Mouse (Mus musculus): Measurements from ENCODE around the gene Bicdl1. TPM values are rescaled to one million over a fixed set of nuclear protein-coding genes. Genes with fewer than 3 reads are reported as not detected.

Gene Bicdl1
- total RNA-seq, 4 experiments from 2014 or later = 11.1 to 18.1 (median 14.6) TPM

DNA sequence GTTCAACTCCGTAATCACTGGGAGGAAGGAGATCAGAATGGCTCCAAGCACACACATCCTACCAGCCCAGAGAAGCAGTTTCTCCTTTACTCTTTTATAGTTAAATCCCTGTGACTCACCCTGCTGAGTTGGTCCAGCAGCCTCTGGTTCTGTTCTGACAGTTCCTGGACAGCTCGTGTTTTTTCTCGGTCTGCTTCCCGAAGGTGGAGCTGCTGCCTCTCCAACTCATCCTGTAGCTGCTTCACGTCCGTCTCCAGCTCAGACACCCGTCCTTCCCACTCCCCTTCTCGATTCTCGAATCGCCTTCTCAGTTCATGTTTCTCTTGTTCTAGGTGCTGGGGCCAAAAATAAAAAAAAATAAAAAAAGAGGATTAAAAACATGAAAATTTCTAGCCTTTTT is 7.0 kb downstream of the Bicdl1 start:
- no peak for DNase-seq

DNA sequence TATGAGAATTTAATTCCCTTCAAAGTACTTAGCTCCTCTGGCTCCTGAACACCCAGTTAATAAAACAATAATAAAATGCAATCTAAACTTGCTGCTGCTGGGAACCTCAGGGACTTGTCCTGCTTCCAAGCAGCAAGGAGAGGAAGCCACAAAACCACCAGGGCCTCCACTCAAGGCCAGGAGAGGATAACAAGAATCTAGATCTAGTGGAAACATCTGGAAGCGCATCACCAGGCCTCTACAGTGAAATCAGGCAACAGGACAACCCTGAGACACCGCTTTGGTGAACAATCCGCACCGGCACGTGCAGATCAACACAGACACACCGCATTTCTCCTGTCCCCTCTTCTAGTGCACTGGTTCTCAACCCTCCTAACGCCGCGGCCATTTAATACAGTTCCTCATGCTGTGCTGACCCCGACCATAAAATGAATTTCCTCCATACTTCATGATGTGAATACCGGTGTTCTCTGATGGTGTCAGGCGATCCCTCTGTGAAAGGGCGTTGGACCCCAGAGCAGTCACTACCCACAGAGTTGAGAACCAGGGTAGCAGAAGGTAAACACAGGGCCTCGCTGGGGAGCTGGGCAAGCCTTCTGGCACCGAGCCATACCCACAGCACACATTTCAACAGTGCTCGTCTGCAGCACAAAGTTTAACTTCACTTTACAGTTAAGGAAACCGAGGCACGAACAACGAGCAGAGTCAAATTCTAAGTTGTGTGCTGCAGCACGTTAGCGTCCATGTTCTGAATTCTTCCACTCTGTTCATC is 9.0 kb downstream of the Bicdl1 start:
- DNase-seq = no peak

DNA sequence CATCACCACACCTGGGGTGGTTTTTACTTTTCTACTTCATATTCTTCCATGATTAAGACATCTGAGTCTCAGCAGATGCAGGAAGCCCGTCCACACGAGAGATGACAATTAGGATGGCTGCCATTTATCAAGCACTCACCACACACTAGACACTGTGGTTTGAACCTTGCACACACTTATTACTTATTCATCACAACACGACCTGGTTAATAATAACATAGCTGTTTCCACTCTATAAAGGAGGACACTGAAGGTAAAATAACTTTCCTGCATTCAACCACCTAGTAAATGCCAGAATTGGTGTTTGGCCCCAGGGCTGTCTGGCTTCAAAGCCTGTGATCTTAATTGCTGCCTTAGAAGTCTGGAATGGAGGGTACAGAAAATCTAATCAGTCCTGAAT is 10.7 kb downstream of the Bicdl1 start:
- DNase-seq = no peak

DNA sequence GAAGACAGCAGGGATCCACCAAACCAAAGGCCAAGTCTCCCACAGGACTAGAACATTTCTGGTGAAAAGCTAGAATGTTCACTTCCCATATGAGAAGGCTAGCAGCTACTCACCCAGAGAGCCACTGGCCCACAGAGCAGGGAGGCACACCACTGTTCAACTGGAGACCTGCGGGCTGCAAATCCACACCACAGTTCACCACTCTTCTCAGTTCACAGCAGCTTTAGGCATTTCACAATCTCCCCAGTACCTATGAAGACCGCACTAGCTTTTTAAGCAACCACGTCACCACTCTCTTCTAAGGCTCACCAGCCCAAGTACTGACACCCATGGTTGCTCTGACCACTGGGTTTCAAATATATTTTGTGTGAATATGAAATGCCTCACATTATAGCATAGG is 13.7 kb downstream of the Bicdl1 start:
- DNase-seq = no peak

DNA sequence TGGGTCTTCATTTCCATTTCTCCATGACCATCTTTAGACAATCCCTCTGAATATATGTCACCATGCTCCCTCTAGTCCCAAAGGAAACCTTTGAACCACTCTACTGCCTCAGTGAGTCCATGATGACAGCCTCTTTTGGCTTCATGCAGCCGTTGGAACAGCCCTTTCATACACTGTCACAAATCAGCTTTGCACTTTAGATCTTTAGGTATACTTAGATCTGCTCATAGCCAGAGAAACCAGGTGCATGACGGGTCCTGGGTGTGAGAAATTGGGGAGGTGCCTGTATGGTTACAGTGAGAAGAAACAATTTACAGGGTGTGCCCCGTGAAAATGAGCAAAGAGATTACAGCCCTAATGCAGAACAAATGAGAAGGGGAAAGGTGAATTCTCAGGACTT is 14.3 kb downstream of the Bicdl1 start:
- DNase-seq = no peak

DNA sequence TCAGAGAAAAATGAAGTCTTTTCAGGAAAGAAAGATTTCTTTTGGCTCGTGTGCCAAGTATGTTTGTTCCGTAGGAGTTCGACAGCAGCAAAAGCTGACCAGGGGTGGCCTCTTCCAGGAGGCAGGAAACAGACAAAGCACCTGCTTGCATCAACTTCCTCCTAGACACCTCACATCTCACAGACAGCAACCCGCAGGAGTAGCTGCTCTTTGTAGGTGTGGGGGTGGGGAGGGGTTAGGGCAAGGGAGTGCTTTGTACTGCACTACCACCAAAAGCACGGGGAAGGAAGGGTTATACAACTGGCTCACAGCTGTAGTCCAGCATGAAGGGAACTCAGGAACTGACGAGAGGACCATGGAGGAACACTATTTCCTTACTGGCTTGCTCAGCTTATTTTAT is 15.0 kb downstream of the Bicdl1 start:
- DNase-seq = no peak

DNA sequence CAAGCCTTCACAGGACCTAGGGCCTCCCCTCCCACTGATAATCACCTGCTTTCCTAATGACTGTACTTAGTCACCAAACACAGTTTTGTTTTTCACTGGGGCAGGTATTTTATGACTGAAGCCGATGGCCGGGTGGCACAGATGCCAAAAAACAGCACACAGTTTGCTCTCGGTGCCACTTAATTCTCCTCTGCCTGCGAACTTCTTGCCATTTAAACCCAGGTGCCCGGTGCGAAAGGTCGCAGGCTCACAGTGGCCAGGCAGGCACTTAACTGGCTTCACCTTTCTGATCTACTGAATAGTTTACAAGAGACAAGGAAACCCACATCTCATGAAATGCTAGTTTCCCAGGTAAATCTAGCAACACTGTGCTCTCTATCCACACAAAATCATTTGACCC is 16.7 kb downstream of the Bicdl1 start:
- DNase-seq = no peak

DNA sequence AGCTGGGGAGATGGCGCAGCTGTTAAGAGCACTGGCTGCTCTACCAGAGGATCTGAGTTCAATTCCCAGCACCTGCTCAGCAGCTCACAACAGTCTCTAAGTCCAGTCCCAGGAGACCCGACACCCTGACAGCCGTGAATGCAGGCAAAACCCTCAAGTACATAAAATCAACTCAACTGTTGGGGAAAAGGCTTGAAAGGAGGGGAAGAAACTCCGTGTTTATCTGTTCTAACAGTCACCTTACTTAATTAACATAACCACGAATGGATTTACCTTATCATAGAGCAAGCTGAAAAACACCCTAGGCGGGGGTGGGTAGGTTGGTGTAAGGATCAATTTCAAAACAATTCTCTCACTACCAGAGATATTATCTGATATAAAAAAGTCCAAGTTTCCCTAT is 18.9 kb downstream of the Bicdl1 start:
- DNase-seq = no peak

DNA sequence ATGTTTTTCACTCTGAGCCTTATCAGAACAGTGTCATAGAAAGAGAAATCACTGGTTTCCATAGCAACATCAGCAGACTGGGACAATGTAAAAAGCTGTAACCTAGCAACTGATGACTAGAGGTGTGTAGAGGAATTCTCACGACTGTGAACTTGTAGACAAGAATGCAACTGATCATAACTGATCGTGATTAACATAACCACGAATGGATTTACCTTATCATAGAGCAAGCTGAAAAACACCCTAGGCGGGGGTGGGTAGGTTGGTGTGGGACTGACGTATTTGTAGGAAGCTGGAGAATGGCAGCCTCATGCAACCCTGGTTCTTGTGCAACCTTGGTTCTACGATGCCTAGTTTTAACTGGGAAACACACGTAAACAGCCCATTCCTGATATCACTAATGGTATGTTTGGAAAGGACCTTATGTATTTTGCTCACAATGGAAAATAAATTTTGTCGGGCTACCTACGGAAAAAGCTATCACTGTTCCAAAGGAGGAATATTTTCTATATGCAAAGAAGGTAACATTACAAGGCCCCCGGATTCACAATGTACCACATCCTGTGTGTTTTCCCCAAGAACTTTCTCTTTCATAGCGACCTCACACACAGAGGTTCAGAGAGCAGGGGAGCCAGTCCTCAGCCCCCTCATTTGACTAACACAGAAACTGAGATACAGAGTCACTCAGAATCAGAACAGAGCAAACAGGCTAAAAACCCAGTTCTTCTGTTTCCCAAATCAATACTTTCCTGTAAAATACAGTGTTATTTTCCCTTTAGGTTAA is 19.6 kb downstream of the Bicdl1 start:
- no peak for DNase-seq

DNA sequence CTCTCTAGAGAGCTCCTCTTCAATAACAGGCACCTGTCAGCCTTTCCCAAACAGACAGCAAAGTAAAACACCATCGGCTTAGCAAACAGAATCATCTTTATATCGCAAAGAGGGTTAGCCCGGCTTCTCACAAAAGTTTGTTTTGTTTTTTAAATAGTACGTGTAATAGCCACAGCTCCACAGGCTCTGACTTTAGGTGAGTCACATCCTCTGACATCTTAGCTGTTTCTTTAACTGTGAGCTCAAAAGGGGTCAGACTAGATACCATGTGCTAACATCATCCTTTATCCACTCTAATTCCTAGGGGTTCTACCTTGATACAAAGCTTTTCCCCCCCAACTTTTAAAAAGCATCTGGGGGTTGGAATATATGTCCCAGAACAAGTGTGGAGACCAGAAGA is 21.2 kb downstream of the Bicdl1 start:
- no peak for DNase-seq

DNA sequence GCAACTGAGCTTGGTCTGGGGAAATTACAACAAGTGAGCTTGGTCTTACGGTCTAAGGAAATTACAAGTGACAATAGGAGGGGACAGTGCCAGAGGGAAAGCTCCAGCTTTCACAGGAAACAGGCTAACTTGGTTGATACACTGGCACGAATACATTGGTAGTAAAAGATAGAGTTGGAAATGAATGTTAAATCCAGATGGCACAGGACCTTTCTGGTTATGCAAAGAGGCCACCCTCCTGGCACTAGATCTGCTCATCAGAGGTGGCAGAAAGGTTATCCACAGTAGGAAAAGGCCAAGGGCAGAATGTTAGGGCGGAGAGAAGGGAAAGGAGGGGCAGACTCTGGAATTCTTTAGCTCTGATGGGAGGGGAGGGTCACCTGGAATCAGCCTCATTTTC is 22.5 kb downstream of the Bicdl1 start:
- DNase-seq = no peak

DNA sequence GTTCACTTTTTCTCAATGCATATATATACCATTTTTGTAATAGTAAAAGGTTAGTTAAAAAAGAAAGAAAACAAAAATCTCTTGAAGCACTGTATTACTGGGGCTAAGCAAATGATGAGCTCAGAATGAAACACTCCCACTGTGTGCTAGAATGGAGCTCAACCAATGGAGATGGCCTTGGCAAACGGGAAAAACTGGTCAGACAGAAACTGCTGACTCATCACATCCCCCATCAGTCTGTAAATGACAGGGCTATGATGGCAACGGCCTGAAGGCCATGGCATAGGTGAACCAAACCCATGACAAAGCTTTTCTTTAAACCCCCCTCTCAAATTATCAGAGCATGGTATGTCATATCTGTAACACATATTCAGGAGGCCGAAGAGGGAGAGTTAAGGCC is 29.4 kb downstream of the Bicdl1 start:
- no peak for DNase-seq

DNA sequence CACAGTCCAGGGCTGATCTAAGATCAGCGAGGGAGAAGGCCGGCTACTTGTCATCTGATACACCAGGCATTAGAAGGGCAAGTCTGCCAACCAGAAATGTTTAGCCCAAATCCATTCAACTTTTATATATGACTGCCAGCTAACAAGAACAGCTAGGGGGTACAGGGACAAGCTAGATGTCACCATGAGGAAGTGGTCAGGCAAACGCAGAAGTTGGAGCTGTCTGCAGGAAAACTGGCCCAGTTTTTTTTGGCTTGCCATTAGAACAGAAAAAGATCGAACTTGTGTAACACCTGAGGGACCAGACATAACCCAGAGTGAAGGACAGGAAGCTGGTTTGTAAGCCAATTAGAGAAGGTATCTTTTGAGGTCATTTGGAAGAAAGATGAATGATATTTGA is 30.2 kb downstream of the Bicdl1 start:
- DNase-seq = no peak

DNA sequence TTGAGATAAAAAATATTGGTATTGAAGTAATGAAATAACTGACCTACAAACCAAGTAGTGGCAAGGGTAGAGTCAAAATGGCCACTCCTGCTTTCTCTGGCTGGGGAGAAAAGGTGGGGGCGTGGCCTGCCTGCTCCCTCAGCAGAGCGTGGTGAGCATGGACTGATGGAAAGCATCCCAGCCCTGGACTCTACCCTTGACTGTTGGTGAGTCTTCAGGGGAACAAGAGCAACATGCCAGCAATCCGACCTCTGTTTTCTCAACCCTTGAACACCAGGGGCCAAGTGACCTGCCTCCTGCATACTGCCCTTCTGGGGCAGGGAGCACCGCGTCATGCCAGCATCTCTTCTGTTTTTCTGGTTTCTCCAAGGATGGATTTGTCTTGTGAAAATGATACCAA is 34.6 kb downstream of the Bicdl1 start:
- no peak for DNase-seq

DNA sequence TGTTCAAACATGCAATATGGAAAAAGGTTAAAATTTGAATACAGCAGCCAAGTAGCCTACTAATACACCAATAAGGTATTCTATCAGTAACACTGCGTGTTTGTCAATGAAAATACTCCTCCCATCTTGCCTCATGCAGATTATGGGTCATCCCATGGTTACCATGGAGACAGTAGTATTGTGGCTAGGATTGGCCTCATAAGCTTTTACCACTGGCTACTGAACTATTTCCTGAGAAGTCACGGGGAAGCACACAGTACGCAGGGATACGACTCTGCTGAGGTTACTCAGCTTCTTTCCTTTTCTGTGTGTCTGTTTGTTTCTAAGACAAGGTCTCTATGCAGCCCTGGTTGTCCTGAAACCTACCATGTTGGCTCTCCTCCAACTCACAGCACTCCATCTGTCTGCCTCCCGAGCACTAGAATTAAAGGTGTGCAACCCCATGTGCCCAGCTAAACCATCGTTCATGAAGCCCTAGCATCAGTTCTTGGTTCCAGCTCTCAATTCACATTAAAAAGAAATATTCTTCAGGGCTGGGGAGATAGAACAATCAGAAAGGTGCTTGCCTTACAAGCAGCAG is 36.1 kb downstream of the Bicdl1 start:
- no peak for DNase-seq

DNA sequence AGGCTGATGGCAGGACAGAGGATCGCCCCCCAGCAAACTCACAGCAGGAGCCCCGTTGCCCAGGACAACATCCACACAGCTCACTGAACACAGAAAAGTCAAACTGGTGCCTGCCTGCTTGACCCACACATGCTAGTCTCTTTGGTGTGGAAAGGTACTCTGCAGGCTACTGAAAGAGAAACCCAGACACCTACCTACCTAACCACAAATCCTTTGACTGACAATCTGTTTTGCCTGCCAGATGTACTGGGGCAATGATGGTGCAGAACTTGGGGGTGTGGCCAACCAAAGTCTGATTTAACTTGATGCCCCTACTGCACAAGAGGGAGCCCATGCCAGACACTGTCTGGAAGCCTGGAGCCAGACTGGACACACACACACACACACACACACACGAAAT is 38.1 kb downstream of the Bicdl1 start:
- no peak for DNase-seq

DNA sequence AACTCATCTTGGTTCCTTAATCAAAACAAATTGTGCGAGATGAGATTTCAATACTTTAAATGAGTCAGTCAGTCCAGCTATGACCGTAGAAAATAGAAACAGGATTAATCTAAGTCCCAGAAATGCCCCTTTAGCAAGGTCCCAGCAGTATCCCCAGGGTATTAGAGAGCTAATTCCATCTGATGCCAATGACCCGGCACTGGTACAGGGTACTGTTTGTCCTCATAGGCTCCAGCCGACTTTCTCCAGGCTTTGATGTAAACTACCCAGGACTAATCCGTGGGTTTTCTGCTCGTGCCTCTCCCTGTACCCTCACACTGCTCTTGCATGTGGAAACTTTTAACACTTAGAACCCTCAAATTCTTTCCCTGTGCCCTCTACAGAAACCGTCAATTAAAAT is 44.7 kb downstream of the Bicdl1 start:
- no peak for DNase-seq

DNA sequence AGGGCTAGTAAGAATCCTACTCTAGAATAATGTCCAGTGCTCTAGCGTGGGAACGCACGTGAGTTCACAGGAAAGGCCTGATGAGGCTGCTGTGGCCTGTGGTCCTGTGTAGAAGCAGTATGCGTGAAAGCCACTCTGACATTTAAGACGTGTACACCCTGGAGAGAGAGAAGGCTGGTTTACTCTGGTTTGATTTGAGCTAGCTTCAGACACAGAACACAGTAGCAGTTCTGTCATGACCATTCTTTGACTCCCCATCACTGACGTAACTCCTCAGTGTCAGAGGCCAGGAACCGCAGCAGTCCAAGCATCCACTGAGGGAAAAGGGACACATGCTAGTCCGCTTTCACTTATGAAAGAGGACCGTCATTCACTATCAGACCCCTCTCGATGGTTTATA is 46.3 kb downstream of the Bicdl1 start:
- DNase-seq = no peak

DNA sequence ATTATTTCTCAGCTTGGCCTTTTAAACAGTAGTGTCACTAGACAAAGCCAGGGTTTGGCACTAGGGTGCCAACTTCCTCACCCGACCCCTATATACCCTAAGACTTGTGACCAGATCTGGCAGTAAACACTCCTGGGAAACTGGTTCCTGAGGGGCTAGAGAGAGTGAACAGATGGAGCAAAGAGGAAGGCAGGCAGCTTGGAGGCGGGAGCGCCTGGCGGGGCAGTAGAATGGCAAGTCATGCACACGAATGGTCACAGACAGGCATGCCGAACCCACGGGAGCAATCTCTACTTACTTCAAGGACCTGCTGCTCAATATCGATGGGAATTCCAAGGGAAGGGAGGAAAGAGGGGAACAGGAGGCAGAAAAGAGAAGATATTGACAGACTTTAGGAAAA is 59.6 kb downstream of the Bicdl1 start:
- no peak for DNase-seq

DNA sequence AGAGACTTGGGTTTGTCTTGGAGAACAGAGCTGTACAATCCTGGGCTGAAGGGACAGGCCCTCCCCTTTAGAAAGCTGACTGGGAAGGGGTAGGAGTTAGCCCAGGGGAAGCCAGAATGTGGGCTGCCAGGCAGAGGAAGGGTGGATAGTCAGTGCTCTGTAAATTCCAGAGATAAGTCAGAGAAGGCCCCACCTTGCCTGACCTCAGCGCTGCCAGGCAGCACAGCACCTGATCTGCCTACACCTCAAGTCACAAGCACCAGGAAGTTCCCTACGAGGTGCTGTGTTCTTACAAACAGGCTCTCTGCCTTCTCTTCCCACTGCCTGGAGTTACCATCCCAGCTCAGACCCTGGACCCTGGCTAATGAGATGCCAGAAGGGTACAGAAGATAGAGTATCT is 61.0 kb downstream of the Bicdl1 start:
- DNase-seq = no peak

DNA sequence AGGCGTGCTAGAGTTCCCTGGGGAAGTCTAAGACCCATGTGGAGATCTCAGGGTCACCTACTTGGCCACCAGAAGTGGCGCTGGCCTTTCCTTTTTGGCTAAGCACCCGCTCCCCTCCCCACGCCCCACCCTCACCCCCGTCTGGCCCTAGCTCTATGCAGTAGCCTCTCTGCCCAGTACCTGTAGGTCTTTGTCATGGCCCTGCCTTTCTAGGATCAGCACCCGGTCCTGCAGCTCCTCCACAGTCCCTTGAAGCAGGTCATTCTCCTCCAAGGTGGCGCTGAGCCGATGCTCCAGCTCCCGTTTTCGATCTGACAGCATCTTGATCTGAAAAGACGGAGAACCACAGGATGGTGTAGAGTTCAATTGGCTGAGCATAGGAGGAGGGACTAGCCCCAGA is 61.4 kb downstream of the Bicdl1 start:
- DNase-seq = no peak

DNA sequence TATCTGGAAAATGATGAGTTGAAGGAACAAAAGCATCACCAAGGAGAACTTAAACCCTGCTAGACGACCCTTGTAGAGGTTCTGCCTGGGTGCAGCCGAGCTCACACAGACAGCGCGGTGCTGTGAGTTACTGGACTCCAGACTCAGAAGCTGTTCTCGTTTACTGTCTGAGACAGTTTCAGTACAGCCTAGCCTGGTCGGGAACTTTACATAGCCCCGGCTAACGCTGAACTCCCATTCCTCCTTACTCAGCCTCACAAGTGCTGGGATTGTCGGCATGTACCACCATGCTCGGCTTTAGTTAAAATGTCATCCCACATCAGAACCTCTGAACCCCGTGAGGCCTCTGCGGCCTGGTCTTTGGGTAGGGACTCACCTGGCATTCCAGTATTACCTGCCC is 62.4 kb downstream of the Bicdl1 start:
- no peak for DNase-seq

DNA sequence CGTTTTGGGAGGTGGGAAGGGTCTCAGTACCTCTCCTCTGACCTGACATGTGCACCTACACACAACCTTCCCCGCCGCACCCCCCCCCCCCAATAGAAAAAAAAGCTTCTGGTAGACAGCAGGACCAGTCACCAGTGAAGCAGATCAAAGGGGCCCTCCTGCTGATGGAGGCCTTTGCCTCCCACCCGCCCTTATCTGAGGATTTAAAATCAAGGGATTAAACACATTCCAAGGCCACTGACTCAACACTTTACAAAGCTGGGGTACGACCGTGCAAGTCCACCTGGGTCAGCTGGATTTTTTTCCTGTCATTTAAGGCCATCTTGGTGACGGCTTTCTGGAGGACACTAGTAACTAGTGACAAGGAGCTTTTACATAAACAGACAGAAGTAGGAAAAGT is 63.5 kb downstream of the Bicdl1 start:
- no peak for DNase-seq

DNA sequence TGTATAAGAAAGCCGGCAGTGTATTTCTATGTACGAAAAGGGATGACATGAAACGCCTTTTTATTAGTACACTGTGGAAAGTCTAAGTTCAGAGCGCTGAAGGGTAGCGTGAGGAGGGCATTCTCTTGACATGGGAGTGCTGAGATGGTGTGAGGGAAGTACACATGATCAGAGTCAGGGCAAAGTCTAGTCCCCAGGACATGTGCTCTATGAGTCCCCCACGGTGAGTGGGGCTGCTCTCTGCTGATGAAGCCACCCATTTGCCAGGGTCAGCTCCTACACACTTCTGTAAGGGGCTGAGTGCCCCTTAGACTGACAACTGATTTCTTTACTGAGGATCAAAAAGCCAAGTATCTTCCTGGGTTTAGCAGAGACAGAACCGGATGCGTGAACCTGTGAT is 64.2 kb downstream of the Bicdl1 start:
- no peak for DNase-seq
